Mouse (Mus musculus) urinary bladder, postnatal 4 days (tissue): ENCODE results near the gene Emc10.

Experiments
- DNase-seq, 2 experiments: peaks; one replicate each; pipeline ENCODE4 v3.0.0; 2021 to 2022; ENCODE audit warnings: low spot score in 2 of 2

The Emc10 gene

DNA sequence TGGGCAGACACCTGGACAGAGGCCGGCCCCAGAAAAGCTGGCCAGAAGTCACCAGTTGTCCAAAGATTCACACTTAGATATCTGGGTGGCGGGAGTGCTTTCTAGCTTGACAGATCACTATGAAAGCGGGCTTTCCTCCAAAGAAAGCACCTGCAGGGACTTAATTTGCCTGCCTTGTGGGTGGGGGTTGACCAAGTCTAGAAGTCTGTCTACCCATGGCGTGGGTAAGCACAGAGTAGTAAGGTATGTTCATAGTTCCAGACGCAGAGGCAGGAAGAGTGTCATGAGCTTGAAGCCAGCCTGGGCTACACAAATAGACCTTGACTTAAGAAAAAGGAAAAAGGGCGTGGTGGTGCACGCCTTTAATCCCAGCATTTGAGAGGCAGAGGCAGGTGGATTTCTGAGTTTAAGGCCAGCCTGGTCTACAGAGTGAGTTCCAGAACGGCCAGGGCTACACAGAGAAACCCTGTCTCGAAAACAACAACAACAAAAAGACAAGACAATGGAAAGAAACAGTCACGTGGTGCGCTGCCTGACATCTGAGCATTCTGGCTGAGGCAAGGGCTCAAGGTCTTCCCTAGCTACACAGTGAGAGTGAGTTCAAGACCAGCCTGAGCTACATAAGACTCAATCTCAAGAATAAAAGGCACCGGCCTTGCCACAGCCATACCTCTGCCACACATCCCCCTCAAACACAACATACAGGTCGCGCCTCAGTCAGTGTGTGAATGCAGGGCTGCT is 30.3 kb upstream of the Emc10 start:
- DNase-seq = no peak

DNA sequence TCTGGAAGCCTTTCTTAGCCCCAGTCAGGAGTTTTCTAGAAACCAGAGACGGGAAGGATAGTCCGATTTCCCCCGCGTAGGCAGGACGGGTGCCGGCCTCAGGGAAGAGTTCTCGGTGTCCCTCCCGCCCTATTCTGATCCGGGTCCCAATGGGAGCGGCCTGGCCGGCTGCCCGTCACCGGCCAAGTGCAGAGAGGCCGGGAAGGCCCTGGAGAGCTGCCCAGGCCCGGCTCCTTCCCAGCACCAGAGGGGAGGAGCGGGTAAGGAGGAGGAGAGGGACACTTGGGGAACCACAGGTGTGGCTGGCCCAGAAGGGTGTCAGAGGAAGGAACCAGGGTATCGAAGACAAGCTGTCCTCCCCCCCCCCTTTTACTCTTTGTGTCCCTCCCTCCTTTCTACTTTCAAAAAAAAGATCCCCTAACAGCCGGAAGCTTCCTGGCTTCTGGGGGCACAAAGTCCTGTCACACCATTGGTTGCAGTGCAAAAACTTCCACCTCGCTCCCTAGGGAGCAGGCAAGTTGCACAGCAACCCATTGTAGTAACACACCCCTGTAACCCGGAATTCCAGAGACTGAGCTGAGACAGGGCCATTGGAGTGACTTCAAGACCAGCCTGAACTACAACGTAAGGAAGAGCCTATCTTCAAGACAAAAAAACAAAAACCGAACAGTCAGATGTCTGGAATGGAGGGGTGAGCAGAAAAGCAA is 28.9 kb upstream of the Emc10 start:
- DNase-seq = peak; percentile 78 to 81

GRCm38 (mm10) chr7:44524502-44524901 is 28.2 kb upstream of the Emc10 start, which contains the start of gene Mybpc2:
TSS of gene Mybpc2 (minus strand) at chr7:44524656.
- no peak for DNase-seq

GRCm38 (mm10) chr7:44523056-44523455 is 26.7 kb upstream of the Emc10 start:
- DNase-seq = no peak

DNA sequence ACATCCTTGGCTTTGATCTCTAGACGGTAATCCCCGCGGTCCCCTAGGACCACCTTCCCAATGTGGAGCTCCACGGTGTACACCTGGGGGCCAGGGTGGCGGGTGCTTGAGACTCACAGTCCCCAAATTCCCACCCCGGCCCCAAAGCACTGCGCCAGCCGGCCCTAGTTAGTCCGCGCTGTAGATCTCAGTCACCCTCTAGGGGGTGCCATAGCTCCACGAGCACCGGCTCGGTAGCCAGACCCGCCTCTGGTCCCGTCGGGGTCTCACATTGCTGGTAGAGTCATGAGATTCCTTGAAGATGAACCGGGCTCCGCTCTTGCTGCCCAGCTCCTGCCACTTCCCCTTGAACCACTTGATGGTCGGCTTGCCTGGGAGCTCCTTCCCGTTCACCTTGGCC is 25.4 kb upstream of the Emc10 start:
- peak in 1 of 2 experiments; percentile 35 for DNase-seq

- DNase-seq = no peak
Measured at GRCm38 (mm10) chr7:44520990-44521389, 24.7 kb upstream of the Emc10 start.

- no peak for DNase-seq
Measured at GRCm38 (mm10) chr7:44519240-44519913, 23.0 kb upstream of the Emc10 start.

- DNase-seq = no peak
Measured at GRCm38 (mm10) chr7:44507491-44507890, 11.2 kb upstream of the Emc10 start.

DNA sequence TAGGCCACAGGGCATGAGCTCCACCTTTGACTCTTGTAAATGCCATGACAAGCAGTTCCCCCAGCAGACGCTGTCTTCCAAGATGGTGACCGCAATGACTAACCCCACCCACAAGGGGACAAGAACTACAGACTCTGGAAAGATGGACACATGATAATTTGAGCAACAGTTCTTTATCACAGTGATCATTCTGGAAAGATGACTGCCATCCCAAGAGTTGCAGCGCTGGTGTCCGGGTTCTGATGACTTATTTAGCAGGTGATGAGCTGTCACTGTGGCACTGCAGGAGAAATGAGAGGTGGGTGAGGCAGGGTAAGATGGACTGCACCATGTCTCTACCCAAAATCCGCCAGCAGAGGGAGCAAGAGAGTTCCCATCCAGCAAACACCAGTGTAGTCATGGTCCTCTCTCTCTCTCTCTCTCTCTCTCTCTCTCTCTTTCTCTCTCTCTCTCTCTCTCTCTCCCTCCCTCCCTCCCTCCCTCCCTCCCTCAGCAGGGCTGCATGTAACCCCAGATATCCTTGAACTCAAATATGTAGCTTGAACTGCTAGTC is 5.3 kb upstream of the Emc10 start:
- DNase-seq = no peak

- DNase-seq = no peak
Measured at GRCm38 (mm10) chr7:44500046-44500445, 3.7 kb upstream of the Emc10 start.

GRCm38 (mm10) chr7:44498922-44499321 is 2.6 kb upstream of the Emc10 start:
- DNase-seq = no peak

GRCm38 (mm10) chr7:44497361-44498055 is 1.2 kb upstream of the Emc10 start:
- no peak for DNase-seq

- no peak for DNase-seq
Measured at GRCm38 (mm10) chr7:44496771-44497109, 411 bp upstream of the Emc10 start.

DNA sequence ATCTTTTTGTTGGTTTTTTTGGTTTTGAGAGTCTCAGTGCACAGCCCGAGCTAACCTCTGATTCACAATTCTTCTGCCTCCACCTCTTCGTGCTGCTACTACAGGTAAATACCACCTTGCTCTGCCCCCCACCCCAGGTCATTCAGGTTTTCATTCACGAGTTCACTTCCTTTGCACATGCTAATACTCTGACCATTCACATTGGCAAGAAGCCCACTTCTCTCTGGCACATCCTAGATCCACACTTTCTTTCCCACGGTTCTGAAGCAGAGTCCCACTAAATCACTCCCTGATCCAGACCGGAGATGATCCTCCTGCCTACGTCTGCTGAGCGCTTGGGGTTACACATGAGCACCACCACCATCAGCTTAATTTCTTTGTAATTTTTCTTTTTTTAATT is 1.2 kb downstream of the Emc10 start:
- DNase-seq = no peak

DNA sequence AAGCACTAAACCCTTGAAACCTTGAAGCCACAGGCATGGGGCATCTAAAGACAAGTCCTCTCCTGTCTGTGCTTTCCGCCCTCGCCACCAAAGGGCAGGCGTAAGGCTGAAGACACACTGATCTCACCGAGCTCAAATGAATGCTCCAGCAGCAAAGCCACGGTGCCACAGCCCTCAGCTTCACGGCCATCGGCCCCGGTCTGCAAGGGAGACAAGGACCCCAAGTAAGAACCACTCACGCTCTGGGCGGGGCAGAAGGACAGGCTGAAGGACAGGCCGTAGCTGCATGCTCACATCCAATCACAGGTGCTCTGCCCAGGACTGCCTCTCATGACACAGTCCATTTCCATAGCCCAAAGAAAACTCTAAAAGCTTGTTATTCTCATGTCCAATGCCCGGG is 1.6 kb downstream of the Emc10 start:
- DNase-seq = no peak

- DNase-seq = no peak
Measured at GRCm38 (mm10) chr7:44492166-44492826, 4.0 kb downstream of the Emc10 start.

DNA sequence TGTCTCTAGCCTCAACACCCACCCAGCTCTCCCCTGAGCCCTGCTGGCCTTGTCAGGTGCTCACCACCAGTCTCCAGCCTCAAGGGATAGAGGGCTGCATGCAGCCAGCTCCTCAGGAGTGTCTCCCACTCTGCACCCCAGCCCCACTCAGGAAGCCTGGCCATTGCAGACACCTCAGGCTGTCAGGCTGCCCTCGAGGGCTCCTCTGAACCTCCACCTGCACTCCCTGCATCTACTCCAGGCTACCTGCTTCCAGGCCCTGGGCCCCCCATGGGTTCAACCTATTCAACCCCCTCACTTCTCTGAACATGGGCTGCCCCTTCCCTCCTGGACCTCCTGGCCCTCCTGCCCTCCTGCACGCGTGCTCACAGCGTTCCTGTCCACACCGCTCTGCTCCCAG is 4.9 kb downstream of the Emc10 start:
- peak in 1 of 2 experiments; percentile 54 for DNase-seq

- DNase-seq = peak; percentile 16 to 56
Measured at GRCm38 (mm10) chr7:44490281-44490680, 6.0 kb downstream of the Emc10 start.

DNA sequence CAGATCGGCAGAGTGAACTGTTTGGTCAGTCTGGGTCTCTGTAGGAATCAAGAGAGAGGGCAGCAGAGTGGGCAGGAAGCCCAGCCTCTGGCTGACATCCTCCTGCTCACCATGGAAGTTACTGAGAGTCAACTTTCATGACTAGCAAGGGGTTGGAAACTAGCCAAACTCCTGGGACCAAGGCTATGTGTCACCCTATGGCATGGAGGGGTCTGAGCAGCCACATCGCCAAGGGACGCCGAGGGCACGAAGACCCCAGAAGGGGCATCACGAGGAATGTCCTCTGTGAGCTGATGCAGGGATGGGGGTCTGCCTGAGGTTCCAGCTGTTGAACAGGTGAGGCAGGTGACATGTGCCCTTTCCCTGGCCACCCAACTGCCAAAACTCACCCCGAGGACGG is 7.8 kb downstream of the Emc10 start:
- peak in 1 of 2 experiments; percentile 53 for DNase-seq

- peak; percentile 12 to 56 for DNase-seq
Measured at GRCm38 (mm10) chr7:44487936-44488335, 8.4 kb downstream of the Emc10 start.

DNA sequence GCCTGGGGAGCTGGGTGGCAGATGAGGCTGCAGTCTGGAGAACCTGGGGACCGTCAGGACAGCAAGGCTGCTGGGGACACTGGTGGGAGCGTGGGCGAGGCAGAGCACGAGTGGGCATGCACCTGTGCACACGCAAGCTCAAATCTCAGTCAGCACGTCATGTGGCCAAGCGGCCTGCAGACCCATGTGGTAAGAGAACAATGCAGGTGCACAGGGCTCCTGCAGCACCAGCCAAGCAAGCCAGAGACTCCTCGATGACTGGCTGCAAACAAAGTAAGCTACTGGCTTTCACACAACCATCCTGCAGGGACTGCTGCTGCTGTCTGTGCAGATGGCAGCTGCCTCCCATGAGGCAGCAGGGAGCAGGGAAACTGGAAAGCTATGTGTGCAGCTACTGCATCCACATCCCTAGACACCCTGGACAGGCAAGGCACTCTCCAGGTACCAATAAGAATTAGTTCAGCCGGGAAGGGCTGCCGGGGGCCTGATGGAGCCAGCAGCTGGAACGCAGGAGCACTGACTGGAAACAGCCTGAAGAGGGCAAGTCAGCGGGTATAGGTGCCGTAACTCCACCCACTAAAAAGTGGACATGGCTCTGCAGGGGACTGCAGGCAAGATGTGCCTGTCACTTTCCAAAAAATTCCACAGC is 9.3 kb downstream of the Emc10 start:
- DNase-seq = peak; percentile 13 to 54
